Mouse (Mus musculus) kidney, postnatal 4 days (tissue): Measurements from ENCODE around the gene Hoxa11.

Source experiments
- DNase-seq, 2 experiments: peaks; one replicate each; pipeline ENCODE4 v3.0.0; 2021; ENCODE audit warnings: mixed read lengths in 2 of 2

The Hoxa11 gene

DNA sequence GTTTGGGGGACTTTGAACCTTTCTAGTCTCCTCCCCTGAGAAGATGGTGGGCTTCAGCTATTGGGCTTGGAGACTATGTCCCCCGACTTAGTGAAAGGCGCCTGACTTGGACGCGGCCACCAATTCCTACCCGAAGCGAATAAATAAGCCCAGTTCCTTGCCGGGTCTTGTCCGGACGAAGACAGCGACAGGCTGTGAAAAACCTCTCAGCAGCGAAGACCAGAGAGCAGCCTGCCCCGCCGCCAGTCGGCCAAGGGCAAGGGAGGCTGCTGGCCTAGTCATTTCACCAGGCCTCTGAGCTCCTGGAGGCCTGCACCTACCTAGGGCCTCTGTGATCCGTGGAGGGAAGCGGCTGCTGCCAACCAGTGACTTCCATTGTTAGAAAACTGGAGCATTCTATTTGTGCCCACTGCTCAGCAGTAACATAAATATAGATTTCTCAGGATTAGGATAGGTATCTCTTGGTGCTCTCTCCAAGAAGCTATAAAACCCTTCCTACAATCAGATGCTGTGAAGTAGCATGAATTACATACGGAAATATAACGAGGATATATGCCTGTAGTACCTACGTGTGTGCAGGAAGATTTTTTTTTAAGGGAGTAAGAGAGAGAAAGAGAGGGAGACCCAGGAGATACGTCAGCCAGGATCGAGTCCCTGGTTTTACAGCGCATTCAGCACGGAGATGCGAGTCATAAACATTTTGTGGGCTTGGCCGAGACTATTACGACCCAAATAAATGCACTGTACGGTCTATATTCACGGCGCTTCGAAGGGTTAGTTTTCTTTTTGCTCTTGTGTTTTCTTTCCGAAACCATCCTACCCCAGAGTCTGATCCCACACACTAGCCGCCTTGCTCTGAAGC lies 25.4 kb downstream of the Hoxa11 start:
- DNase-seq, result peak; percentile 70 to 82

DNA sequence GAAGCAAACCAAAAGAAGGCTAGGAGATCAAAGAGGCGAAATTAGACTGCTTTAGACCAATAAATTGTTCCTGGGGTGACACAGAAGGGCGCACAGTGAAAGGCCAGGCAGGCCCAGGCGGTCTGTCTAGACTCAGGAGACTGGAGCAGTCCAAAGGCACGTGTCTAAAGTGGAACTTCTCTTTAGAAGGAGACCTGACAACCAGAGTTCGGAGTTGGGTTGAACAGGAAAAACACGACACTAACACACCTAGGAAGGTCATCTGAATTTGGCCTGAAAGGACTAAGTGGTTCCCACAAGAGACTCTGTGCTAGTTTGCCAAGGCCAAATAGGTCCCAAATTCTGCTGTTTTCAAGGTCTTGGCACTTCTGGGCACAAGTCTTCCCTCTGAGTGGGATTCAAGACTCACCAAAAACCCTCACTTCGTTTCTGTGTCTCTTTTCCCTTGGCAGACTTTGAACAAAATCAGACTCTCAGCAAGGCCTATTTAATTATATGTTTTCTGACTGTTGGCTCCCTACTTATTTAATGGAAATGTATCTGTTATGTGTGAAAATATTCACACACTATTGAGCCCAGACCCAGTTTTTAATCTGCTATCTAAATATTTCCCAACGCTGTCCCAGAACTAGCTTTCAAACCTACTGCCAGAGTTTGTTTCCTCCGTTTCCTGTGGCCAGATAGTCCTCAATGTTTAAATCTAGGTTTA lies 26.2 kb downstream of the Hoxa11 start:
- peak; percentile 24 to 59 for DNase-seq

DNA sequence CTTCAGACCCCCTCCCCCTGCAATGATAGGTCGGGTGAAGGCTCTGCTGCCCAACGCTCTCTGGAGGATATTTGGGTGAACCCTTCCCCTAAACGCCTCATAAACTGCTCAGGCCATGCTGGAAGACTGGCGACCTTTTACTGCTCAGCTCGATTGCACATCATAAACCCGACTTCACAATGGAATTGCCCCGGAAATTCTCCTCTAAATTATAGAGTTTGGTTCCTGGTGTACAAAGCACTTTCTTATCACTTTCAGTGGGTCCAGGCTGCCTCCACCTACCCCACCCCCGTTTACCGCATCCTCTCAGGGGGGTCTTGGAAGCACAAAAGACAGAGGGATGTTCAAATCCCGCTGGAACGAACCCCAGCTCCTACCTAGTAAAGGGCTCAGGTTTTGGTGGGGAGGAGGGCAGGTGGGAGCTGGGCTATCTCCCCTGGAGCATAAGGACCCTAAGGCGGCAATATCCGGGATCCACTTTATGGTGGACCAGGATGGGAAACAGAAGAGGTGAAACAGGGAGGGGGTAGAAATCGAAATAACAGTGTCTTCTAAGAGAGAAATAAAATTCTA lies 26.9 kb downstream of the Hoxa11 start:
- peak in 1 of 2 experiments; percentile 58 for DNase-seq

DNA sequence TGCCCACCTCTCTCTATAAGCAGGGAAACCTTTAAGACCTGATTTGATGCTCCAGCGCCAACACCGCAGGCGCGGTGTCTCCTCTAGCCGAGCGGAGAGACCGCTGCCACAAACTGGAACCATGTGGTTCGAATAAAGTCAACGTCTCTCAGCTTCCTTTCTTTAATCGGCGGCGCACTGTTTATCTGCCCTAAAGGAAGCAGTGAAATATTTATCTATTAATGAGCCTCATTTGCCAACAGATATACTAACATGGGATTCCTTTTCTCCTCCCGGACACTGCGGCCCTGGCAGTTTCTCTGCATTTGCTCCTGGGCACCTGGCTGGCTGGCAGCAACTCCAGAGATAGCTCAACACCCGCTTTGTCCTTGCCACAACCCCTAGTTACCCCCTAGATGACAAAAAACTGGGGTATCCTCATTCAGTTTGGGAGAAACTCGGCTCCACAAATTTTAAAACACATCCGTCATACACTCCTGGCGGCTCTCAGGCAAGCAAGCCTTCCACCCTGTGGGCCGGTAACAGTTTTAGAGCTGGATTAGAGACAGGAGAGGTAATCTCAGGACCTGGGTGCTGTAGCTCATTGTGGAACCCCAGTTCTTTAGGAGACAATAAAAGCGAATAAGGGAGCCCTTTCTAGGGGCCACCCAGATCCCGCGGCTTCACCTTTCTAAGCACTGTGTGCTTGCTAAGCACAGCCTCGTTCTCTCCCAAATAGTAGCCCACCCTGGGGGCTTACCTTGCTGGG lies 27.5 kb downstream of the Hoxa11 start:
- peak; percentile 53 to 69 for DNase-seq

DNA sequence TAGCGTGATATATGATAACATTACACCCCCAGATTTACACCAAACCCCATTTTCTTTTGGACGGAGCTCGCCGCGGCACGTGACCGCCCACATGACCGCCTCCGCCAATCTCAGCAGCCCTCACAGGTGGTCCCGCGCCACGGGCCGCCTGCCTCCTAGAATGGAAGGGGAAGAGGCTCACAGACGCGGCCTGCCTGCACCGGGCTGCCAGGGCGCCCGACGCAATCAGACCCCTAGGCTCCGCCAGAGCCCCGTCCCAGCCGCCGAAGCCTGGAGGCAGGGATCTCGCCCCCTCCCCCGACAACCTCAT lies 28.2 kb downstream of the Hoxa11 start:
- DNase-seq, result peak; percentile 95 to 97

DNA sequence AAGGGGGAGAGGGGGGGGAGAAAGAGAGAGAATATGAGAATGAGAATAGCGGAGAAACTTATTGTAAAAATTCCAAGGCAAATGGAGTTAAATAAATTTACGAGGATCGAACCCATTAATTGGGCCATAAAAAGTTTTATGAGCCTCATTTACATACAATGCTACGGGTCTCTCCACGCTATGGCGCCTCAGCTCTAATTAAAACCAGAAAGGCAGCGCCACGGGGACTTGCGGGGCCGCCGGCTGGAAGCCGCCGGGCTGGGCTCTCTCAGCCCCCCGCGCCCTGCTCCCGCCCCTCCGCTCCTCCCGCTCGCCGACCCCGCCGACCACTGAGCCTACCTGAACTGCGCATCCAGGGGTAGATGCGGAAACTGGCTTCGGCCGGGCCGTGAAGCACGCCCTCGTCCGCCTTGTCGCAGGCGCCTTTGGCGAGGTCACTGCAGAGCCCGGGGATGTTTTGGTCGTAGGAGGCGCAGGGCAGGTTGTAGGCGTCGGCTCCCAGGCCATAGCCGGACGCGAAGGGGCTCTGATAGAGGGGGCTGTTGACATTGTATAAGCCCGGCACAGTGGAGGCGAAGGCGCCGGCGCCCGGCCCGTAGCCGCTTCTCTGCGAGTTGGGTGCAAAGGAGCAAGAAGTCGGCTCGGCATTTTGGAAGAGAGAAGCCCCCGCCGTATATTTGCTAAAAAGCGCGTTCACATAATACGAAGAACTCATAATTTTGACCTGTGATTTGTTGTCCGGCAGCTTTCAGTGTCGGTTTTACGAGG lies 28.7 kb downstream of the Hoxa11 start:
- peak; percentile 71 to 81 for DNase-seq

DNA sequence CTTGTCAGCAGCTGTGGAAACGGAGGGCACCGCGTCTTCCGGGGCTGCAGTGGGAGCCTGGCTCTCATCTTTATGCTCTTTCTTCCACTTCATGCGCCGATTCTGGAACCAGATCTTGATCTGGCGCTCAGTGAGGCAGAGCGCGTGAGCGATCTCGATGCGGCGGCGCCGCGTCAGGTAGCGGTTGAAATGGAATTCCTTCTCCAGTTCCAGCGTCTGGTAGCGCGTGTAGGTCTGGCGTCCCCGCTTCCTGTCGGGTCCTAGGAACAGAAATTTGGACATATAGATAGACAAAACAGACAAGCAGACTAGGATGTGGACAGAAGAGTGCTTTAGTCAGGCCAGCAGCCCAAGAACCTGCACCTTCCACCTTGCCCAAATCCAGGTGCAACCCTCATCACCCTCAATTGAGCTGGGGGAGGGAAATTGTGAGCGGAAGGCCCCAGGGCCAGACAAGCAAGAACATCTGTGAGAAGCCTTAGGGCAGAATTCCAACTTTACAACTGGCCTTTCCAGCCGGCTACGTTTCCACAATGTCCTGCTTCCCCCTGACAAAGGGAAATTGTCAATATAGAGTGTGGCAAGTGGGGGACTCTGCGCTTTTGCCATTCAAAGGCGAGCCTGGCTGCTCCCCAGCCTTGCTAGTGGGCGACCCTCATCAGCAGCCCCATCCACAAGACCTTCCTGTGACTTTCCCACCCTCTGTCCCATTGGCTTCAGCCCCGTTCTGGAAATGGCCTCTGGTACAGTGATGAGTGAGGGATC lies 29.7 kb downstream of the Hoxa11 start:
- peak; percentile 66 to 77 for DNase-seq

DNA sequence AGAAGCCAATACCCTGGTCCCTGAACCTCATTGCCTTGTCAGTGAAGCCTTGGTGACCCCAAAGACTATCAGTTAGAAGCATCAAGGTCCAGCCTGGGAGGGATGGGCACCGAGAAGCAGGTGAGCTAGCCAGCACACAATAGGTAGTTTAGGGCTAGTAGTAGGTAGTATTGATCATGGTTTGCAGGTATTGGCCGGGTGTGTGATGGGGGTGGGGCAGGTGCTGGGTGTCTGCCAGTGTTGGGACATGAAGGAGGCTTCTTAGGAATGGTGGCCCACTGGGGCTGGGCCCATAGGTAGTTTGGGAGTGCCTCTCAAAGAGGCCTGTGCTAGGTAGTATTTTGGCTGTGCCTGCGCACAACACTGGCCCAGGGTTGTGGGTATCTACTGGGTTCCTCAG lies 30.5 kb downstream of the Hoxa11 start:
- DNase-seq, result peak; percentile 30 to 32

DNA sequence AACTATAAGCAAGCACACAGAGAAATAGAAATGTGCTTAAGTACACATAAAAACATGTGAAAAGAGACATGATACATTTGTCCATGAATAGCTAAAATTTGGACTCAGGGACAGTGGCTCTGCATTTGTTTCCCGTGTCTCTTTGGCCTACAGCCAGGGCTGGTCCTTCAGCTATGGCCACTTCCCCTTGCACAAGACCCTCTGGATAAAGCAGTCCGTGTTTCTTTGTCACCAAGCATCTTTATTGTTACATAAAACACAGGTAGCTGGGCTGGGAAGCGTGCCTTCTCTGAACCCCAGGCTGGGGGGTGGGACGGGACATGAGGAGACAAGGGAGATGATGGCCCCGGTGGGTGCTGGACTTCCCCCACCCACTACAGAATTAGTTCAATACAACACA lies 31.3 kb downstream of the Hoxa11 start:
- peak; percentile 42 to 60 for DNase-seq

DNA sequence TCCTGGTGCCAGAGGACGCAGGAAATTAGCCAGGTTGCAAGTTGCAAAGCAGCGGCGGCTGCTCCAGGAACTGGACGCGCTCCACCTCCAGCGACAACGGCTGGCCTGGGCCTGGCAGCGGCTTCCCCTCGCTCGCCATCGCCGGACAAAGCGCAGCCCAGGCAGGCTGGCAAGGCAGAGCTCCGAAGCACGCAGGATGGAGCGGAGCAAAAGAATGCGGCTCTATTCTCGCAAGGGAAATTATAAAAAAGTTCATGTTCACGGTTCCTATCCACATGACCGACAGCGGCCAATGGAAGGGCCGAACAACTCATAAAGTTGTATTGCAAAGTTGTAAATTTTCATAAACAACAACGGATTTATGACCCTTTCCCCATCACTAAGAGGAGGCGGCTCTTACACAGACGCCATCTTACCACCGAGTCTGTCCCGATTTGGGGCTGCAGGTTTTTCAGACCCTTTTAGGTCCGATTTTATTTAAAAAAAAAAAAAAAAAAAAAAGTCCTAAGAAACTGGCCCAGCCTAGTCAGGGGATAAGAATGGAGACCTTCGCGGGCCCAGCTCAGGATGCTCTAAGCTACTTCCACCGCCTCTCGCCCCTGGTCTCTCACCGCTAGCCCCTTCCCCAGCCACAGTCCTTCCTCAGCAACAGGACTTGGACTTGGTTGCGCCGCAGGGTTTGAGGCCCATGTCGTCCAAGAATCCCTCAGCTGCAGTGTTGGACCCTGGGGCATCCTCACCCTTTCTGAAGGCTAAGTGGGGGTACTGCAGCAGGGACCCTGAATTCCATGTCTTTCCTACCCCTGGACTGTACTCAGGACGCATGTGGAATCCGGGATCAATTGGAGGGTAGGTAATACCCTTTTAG lies 32.3 kb downstream of the Hoxa11 start, which contains the start of the genes Hoxa3 and Gm28308:
TSS of gene Hoxa3 (minus strand) at position 218 of the 868 bp plus-strand sequence.
TSS of gene Gm28308 (minus strand) at position 221 of the 868 bp plus-strand sequence.
- peak; percentile 83 to 89 for DNase-seq

DNA sequence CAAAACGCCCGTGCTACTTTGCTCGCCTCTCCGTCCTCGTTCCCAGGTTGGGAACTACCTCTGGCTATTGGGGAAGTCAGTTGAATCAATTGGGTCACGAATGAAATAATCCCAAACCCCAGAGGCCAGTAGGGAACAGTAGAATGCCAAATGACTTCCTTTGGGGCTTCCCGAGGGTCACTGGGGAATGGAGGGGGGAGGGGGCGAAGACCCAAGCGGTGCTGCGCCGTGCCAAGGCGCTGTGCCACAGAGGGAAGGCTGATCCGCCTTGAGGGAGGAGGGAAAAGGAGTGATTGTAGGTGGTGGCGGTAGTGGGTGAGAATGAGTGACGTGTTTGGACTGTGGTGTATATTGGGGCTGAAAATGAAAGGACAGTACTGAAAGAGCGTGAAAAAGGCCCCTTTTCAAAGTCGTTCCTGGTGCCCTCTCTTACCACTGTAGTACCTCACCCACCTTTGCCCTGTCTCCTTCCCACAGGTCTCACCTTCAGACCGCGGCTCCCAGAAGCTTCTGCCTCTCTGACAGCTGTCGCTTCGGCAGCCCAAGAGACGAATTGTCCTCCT lies 33.0 kb downstream of the Hoxa11 start:
- DNase-seq, result peak; percentile 71 to 79

DNA sequence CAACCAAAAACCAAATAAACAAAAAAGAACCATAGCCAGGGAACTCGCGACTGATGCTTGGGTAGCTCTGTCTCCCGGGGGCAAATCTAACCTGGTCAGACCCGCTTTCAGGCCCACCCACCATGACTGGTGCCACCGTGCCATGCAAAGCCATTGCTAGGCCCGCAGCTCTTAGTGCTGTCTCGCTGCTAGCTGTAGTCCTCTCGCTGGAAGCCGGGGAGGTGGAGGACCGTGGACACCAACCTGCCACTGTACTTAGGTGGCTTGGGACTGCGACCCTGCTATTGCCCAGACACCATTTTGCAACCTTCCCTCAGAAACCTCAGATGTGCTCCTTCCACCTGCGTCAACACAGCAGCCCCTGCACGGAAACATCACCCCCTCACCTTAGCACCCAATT lies 33.6 kb downstream of the Hoxa11 start:
- peak; percentile 53 to 73 for DNase-seq

DNA sequence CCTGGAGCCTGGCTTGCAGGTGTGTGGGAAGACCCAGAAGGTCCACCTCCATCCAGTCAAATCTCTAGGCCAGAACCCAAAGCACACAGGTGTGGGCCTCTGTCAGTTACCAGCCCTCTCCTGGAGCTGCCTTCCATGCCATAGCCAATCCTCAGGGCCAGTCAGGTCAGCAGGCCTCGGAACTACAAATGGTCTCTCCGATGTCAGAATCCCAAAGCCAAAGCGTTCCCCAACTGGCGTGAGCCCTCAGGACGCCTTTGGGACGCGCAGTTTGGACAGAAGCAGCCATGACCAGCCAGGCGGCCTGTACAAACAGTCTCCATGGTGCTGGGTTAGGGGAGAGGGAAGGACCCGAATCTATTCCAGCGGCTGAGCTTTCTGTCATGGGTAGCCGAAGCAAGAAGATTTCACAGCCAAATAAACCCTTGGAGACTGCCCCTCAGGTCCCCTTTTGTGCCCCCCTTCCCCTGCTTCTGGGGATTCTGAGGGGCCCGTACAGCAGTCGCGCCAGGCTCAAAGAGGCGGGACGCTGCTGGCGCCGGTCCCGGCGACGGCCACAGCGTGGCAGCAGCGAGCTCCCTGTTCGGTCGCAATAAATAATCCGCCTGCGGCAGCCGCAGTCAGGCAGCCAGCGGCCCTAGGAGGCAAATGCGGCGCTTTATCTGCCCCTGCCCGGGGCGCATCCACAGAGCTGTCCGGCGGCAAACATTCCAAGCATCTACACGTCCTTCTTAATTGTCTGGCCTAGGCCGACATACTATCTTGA lies 34.3 kb downstream of the Hoxa11 start:
- DNase-seq, result peak; percentile 92 to 94

DNA sequence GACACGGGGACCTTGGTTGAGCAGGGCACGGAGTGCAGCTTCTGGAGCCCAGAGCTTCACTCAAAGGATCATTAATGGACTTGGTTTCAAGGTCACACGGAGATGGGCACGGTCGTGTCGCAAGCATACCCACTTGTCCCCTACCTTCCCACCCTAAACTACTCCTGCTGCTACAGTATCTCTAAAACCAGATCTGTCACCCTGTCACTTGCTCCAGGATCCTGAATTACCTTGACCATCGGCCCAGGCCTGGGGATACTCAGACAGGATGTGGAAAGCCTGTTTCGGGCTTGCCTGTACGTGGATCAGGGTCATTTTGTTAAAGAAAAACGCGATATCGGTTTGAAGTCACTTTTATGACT lies 35.9 kb downstream of the Hoxa11 start:
- peak in 1 of 2 experiments; percentile 43 for DNase-seq

DNA sequence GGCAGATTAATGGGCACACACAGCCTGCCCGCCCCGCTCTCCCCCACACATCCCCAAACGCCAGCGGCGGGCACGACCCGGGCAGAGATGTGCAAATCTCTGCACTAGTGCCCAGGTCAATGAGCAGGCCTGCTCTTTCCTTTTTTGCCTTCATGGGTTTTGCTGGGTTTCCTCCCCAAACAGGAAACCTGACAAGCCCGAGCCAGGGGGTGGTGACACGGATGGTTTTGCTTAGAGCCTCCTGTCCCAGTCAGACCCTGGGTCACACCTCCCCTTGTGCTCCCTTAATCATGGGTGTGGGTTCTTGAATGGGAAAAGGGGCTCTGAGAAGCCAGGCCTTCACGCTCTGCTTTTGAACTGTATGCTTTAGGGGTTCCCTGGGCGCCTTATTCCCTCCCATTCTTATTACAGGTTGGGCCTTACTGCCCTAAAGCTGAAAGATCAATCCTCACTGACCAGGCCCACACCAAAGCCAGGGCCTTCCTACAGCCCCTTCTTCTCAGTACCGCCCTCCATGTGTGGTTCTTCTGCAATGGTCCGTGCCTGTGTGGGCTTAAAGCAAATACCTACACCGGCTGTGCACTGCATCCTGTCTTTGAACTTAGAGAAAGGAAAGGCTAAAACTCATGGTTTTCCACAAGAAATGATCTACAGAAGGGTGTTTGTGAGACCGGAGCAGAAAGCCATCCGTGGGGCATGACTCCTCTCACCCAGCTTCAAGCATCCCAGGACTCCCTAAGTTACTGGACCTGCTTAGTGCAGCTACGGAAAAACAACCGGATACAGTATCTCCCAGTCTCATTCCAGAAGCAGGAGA lies 36.5 kb downstream of the Hoxa11 start:
- DNase-seq, result peak; percentile 32 to 59

DNA sequence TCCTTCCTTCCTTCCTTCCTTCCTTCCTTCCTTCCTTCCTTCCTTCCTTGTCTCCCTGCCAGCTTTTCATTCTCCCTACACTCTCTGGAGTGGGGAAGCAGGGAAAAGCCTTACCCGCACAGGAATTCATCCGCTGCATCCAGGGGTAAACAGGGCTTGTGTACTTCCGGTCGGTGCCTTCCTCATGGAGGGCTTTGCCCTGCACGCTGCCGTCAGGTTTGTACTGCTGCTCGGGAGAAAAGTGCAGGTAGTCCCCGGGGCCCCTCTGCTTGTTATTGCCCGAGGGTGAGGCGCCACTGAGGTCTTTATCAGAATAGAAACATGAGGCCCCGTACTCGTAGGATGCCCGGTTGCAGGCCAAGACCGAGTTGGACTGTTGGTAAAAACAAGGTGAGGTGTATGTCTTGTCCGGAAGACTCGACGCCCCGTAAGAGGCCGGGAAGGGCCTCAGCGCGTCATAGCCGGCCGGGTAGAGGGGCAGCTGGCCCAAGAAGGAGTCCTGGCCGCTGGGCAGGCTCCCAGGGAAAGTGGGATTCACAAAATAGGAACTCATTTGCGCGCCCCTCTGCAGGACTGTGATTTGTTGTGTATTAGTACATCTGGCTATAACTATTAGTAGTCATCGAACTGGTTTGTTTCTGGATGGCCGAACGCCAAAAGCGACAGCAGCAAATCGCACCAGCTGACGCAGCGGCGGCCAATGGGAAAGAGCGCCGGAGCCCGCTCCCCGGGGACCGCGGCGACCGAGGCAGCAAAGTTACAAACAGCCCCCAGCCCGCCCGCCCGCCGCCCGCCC lies 37.3 kb downstream of the Hoxa11 start, which contains the start of gene Hoxa6:
TSS of gene Hoxa6 (minus strand) at position 651 of the 796 bp plus-strand sequence.
- peak; percentile 83 to 90 for DNase-seq

DNA sequence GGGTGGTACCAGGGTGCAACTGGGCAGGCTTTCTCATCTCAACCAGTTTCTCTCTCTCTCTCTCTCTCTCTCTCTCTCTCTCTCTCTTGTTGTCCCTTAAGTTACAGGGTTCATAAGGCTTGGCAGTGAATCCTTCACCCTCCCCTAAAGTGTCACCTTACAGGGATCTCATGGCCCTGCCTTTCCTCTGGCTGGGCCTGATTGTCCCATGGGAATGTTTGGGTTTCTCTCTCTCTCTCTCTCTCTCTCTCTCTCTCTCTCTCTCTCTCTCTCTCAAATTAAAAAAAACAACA lies 38.0 kb downstream of the Hoxa11 start:
- no peak for DNase-seq
